Mouse (Mus musculus) liver, embryonic 14.5 days (tissue): ENCODE measurements at regions not wholly inside any gene's neighbourhood (a gene's known extent, or its start where the extent isn't known, plus 50 kb on each side); places are given as distances from the start of the nearest gene placed in this dataset.

Experiments used
- CTCF ChIP-seq: IDR thresholded peaks from 2 replicates; pipeline ENCODE4 v1.5.1; 2016; ENCODE audit warnings: antibody characterized with exemption, low read depth, control low read depth
- EP300 ChIP-seq: IDR thresholded peaks from 2 replicates; pipeline ENCODE4 v1.6.1; 2016; ENCODE audit warnings: antibody characterized with exemption, low read depth

GRCm38 (mm10) chr13:53807791-53808525, 247.5 kb downstream of the Drd1 start:
- TF ChIP-seq CTCF: no peak
- no peak for TF ChIP-seq EP300
